Mouse (Mus musculus) R1 (cell line): ENCODE measurements at regions not wholly inside any gene's neighbourhood (a gene's known extent, or its start where the extent isn't known, plus 50 kb on each side); places are given as distances from the start of the nearest gene placed in this dataset.

Experiments used
- DNase-seq: peaks from one replicate; pipeline ENCODE4 v3.0.0-alpha.2; 2018; ENCODE audit warnings: low read depth, low spot score

DNA sequence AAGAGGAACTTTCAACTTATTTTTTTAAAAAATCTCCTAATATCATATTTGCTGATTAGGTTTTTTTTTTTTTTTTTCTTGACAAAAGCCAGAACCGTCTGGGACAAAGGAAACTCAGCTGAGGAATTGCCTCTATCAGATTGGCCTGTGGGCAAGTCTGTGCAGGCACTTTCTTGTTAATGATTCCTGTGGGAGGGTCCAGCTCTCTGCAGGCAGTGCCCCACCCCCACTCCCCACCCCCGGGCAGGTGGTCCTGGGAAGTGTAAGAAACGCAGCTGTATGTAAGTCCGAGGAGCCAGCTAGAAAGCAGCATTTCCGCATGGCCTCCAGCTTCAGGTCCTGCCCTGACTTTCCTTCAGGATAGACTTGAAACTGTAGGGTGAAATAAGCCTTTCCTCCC lies 377.7 kb downstream of the Sox2 start:
- peak; percentile 68 for DNase-seq

DNA sequence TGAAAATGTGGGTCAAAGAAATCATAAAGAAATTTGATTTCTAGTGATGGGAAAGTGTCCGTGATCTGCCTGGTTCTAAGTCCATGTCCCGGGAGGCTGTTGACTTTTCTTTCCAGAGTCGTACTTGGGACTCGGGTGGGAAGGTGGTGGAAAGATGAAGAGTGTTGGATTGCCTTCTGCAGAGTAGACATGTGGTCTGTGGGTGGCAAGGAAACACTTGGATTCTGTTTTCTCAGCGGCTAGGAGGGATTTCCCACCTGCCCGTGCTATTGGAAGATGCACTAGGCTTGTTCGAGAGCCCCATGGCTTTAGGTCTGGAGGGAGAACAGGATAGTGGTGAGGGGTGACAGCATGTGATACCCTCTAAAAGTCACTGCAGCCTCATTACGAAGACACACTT lies 379.7 kb downstream of the Sox2 start:
- no peak for DNase-seq

DNA sequence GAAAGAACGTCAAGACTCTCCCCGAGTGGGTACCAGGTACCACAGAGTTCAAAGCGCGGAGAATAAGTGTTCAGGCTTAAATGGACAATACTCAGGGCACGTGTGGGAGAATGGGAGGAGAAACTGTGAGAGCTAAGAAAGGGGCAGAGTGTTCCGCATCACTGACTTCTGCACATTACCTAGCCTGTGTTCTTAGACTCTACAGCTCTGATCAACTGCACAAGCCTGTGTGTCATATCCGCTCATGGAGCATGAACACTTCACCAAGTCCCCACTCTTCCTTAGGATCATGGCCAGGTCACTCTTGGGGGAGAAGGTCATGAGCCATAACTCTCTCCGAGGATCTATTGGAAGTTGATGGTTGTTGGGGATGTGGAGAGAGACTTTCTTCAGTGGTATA lies 383.4 kb downstream of the Sox2 start:
- no peak for DNase-seq

DNA sequence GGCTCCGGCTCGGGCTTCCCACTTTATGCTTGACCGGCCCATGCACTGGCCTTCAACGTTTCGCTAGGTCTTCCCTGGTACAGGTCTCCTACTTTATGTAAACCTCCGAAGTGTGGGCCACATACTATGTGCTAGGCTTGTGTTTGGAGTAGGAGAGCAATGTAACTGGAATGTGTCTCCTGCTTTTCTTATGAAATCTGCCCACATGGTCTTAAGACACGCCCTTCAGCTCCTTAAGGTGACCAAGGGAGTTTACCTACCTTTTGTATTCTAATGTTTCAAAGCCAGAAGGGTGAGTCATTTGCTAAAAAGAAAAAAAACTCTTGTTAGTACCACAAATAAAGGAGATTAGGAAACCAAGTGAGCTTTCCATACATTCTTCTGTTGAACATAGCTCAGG lies 385.0 kb downstream of the Sox2 start:
- DNase-seq, result peak; percentile 16

DNA sequence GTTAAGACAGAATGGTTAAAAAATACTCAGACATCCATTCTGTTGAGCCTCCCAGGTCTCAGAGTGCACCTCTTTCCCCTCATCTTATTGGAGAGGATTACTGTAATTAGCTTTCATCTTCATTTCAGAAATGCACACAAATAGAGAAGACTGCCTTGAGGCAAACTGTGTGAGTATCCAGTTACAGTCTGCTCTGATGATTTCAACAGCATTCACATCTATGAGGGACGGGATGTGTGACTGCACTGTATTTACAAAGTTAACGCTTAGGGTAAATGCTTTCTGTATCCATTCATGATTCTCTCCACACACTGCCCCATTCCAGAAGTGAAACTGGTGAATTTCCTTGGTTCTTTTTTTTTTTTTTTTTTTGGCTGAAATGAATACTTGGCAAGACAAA lies 393.5 kb downstream of the Sox2 start:
- no peak for DNase-seq

DNA sequence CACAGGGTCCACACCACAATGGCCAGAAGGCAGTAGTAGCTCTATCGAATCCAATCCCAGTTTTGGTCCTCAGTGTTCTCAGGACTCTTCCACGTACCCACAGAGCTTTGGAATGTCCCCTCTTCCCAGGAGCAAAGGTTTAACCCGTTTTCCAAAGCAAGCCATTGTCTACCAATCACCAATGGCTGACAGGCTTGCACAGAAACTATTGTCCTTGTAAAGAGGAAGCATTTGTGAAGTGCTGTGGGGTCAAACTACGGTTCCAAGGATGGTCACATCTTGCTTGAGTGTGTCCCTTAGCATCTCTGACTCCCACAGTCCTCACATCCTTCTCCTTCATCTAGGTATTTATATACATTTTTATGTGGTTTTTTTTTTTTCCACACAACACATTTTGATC lies 409.2 kb downstream of the Sox2 start:
- peak; percentile 19 for DNase-seq

DNA sequence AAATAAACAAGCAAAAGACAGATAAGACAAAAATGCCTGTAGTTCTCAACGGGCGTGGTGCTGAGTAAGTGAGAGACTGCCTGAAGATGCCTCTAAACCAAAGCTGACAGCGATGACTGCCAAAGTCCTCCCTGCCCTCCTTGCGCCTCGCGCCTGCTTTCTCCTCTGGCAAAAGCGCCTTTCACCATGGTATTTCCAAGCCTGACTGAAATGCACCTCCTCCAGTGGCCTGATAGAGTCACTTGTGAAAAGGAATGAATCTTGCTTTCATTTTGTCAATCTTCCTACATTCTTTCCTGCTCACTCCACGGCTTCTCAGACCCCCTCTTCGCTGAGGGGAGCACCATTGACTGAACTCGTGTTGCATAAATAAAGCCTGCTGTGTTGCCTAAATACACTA lies 409.8 kb downstream of the Sox2 start:
- peak; percentile 11 for DNase-seq

DNA sequence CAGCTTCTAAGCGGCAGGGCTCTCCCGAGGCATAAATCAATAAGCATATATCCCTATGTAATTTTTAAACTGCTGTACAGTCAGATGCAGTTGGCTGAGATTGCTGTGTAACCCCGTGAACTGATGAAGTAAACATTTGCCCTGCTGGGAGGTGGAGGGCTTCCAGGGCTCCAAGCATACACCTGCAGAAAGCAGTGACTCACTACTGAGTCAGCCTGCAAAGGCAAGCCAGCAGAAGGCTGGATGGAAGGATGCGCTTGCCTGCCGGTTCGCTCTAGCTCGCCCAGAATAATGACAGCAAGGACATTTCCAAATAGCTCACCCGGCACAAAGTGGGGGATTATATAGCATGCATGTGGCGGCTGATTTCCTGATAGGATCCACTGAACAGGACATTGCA lies 416.6 kb downstream of the Sox2 start:
- no peak for DNase-seq

DNA sequence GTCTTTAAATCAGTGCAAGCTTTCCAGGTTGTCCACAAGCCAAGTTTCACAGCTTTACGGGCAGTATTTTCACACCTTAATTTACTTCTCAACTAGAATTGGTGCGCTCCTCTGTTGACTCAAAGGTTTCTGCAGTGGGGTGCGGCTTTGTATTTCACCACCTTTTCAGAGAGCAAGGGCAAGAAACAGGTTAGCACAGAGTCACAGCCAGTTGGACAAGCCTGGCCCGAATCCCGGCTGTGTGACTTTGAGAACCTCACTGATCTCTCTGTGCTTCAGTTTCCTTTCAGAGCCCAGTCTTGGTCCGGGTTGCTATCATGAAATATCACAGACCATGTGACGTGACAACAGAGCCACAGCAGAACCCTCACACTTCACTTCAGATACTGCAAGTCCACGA lies 418.4 kb downstream of the Sox2 start:
- no peak for DNase-seq

DNA sequence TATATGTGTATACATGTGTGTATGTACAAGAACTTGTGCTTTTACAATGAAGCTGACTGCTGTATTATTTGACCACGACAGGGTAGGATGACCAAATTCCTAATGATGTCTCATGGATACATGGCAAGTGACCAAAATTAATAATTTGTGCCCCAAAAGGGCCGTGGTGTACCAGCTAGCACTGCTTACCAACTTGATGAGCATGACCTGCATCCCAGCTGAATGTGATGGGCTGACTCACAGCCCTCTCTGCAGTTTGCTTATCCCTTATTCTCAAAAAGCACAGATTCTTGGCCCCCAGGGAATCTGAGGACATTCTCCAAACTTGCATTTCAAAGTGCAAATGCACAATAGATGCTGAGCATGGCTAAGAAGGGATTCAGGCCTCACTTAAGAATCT lies 420.8 kb downstream of the Sox2 start:
- DNase-seq, result no peak

DNA sequence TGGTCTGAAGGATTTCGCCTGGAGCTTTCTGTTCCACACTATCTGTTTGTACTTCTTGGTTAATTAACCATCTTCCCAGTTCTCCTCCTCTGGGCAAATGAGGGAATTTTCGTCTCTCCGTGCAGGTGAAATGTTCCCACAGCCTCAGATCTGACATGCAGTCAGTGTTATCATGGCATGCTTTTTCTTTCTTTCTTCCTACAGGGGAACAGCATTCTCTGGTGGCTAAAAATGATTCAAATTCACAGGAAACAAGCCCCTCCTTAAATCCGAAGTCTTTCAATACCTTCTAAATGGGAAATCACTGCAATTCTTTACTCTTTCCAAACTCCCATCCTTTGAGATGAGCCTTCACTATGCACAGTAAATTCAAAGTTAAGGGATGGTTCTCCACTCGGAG lies 429.7 kb downstream of the Sox2 start:
- no peak for DNase-seq

DNA sequence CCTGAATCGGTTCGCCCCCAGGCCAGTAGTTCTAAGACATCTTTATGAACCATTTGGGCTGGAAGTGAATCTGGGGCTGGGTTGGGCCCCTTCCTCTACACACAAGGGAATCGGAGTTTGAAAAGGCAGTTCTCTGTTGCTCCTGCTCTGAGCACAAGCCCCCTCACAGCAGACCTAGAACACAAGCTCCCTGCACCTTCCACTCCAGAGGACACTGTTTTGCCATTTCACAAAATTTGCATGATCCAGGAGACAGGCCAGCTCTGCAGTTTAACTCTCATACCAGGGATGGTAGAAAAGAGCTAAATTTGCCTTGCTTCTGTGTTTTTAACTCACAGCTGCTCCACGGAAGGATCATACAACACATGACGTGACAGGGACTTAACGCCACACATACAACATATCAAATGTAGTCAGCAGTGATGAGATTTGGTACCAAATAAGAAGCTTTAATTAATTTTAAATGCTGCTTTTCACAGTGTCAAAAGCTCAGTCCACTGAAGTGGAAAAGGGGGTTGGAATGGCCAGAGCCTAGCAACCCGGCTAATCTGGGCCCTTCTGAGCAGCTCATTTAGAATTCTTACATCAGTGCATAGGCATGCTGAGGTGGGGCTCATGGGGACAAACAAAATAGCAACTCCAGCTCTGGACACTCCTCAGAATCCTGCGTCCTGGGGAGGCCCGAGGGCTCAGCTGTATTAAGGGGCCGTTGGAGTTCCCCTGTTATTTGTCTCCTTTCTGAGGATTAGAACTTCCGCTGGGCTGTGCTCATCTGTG lies 434.1 kb downstream of the Sox2 start:
- peak; percentile 92 for DNase-seq

DNA sequence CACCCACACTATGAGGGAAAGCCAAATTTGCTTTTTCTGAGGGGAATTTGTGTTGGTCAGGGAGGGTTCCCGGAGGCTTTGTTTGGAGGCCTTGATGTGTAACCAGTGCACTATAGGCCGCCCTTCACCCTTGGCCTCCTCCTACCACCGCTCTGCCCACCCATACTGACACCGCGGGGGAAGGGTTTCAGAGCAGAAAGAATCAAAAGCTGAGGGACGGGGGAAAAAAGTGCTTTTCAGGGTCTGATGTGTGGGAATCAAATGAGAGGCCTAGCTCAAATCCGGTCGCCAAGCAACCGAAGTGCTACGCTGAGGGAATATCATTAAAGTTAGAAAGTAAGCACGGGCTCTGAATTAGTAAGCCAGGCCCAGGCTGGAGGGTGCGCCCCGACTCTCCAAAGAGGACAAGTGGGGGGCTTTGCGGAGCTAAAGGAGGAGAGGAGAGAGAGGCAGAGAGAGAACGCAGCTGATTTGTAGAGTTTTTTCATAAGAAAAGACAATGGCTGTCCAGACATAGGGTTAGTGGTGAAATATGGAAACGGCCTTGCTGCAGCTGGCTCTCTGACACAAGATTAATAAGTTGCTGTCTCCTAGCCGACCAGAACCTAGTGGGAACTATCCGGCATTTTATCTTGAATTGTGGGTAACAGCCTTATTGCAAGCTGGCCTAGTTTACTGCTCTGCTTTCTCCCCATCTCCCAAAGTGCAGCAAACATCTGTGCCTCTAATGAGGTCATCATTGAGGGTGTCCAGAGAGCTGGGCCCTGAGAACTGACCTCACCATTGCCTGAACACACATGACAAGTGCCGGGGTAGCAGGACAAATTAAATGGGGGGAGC lies 438.3 kb downstream of the Sox2 start:
- peak; percentile 51 for DNase-seq

DNA sequence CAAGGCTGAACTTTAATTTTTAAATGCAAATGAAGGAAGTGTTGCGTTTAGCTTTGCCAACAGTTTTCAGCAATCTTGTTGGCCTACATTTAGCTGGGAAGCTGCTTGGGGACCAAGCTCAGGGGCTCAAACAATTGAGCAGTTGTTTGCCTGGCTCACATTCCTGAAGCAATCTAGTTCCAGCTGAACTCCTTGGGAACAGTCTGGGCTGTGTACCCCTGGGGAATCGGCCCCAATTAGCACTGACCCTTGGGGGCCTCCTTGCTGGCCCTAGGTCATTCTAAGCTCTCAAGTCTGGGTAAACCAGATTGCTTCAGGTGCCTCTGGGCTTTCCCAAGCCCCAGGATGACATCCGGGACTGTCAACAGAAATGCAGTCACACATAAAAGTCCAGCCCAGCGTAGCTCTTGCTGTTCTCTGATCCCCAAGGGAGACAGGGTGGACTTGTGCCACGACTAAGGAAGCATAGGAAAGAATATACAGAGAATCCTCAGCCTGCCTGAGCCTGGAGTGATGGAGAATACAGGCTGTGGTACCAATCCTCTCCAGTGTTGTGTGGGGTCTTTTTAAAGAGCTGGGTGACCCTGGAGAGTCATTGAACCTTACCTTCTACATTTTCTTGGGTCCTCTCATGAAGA lies 440.4 kb downstream of the Sox2 start:
- no peak for DNase-seq

DNA sequence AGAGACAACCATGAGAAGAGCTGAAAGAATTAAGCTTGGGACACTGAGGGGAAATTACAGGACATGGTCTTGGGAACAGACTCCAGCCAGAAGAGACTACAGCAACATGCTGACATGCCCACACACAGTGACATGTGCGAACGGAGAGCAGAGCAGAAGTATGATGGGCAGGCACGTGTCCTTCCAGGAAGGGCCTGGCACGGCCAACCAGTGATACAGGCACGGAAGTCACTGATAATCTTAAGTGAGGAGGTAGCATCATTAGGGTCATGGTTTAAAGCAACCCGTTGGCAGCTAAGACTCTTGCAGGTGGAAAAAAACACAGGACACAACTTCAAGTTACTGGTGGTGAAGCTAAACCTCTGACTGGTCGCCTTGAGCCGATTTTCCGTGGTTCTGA lies 442.8 kb downstream of the Sox2 start:
- no peak for DNase-seq

DNA sequence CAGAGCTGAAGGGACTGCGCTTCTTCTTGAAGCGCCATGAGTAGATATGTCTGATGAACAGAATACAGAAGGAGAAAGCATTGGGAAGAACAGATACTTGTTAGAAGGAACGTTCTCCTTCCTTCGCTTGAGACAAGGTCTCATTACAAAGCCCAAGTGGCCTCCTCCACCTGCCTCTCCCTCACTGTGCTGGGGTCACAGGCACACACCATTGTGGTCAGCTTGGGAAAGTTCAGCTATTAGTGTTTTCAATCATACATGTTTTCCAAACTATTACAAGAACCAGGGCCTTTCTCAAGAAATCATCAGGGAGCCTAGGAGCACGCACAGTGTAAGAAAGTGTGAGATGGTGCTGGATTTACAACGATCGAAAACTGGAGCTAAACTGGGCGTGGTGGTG lies 445.0 kb downstream of the Sox2 start:
- no peak for DNase-seq

DNA sequence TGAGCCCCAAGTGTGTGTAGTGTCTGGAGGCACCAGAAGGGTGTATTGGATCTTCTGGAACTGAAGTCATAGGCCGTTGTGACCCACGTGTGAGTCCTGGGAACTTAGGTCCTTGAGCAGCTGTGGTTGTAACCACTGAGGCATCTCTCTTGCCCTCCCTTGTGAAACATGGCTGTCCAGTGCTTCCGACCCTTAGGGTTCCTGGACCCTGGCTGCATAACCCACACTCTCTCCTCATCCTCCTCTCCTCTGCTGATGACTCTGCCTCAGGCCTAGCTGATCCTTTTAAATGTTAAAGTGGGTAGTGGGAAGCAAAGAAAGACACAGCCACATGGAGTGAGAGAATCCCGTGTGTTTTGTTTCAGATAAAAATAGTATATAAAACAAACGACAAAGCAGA lies 446.2 kb downstream of the Sox2 start:
- DNase-seq, result no peak

DNA sequence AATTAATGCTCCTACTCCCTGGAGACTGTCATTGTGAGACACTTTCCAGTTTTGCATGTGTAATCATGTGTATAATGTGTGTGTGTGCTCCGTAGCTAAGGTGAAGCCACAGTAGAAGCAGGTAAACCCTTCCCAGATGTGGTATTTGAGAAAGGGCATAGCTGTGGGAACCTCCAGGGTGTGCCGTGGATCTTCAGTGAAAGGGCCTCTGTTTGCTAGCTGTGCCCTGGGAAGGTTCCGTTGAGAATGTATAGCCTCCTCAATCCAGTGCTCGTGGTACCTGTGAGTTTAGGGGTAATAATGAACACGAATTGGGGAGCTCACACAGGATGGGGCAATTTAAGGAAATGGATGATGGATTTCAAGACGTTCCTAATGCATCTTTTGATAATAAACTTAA lies 447.6 kb downstream of the Sox2 start:
- DNase-seq, result no peak

DNA sequence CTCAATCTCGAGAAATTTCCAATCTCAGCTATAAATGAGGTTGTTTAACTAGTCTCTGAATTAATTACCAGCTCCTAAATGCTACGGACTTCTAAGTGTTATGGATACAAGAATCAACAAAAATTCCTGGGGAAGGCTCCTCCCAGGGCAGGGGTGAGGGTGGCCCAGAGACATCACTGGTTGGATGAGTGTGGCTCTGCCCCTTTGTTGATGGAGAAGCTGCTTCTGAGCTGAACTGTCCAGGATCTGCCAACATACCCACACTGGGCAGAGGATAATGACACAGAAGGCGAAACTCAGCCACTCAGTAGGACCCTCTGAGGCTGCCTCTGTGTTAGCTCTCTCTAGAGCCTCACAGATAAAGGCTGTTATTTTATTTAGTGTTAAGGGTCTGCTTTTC lies 449.0 kb downstream of the Sox2 start:
- no peak for DNase-seq

DNA sequence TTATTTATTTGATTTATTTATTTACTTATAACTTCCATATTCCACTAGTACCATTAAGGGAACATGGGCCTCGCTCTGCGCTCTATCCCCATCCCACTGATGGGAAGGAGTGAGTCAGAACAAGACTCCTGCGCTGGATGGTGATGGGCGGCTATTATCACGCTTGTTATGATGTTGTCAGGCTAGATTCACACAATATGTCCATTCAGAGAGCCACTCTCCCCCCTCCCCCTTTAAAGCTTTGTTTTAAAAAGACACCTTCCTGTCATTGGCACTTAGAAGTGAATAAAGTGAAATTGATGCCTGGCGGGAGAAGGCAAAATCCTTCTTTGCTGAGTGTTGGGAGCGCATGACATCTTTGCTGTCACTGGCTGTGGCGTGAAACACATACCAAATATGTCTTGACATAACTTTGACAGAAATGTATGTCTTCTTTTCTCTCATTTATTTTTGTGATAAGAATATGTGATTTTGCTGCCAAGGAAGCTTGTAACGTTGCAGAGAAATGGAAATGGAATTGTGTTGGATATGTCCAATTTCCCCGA lies 449.7 kb downstream of the Sox2 start:
- DNase-seq, result no peak

DNA sequence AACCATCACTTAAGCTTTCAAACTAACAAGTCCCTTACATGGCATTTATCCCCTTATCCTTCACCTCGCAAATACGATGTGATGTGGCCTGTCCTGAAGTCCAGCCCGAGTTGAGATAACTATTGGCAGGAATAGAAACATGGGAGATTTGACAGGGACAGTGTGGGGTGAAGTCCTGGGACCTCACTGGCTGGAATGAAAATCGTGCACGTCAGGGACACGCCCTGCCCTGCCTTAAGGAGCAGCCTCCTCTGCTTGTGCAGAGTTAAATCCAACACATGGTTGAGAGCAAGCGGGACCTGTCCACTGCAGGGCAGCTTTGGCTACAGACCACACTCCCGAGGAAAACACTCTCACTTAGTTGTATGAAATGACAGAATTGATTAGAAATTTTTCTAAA lies 451.1 kb downstream of the Sox2 start:
- no peak for DNase-seq

DNA sequence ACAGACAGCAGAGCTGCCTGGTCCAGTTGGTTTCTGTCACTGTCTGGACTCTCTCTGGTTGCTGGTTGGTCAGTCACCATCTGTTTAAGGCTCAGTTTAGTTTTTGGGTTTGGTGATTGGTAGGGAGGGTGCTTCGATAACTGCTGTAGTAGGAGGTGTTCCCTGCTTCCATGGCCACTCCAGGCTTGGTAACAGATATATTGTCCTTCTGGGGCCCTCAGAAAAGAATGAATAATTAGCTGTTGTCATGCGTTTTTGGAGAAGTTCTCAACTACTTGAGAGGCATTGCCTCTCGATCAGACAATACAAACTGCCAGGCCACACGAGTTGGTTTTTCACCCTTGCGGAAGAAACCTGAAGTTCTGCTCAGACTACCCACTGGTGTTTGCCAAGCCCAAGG lies 451.7 kb downstream of the Sox2 start:
- DNase-seq, result peak; percentile 23
